In genomic region chr15:64023770-64024719, GRCm38 (mm10) we compare ENCODE assay signal across 8 mouse cellular contexts. TPM values are rescaled to one million over a fixed set of nuclear protein-coding genes. Genes with fewer than 3 reads are reported as not detected.
A peak's percentile ranks its signal among the peaks of the same experiment; 100 is the strongest.
DNase-seq lines count a peak whose midpoint lies in the region; ATAC-seq and TF ChIP-seq lines count a peak whose summit lies in the region.

No protein-coding gene starts in this region.

- H3K4me2 ChIP-seq in forebrain, embryonic 12.5 days = peak overlapping the region; percentile 30
- H3K4me2 ChIP-seq in intestine, embryonic 15.5 days (replicated peaks) = 0 out of 2 replicates have a peak overlapping the region, but pooled peaks have one; percentile 28

- DNase-seq in liver, adult 2 months (ENCODE audit: extremely low read depth, low read depth, low spot score) = peak; percentile 44
- no peak for DNase-seq in liver
- peak; percentile 48 to 57 for DNase-seq in lung, postnatal 4 days
- peak; percentile 76 to 88 for DNase-seq in thymus, adult 18-20 months
- no peak for DNase-seq in adrenal gland, adult 18-20 months (ENCODE audit: low spot score in 2 of 2)
- DNase-seq in layer of hippocampus, adult 2 months (ENCODE audit: low spot score in 2 of 2) = no peak

- peak overlapping the region; percentile 42 for H3K27ac ChIP-seq in liver, adult 2 months (replicated peaks; ENCODE audit: insufficient read depth, low read depth, low read length)
- H3K27ac ChIP-seq in forebrain, embryonic 12.5 days = peak overlapping the region; percentile 36
- no peak overlapping the region for H3K27ac ChIP-seq in intestine, embryonic 15.5 days
- H3K27ac ChIP-seq in layer of hippocampus, adult 2 months = no peak overlapping the region

- peak; percentile 79 for ATAC-seq in forebrain, embryonic 12.5 days (ENCODE audit: low FRiP score)
- ATAC-seq in intestine, embryonic 15.5 days = 0 out of 2 replicates have a peak, but pooled peaks have one; percentile 32

- no peaks in the 10 kb centered on the region for H3K79me2 ChIP-seq in liver, adult 2 months (ENCODE audit: control insufficient read depth, insufficient read depth, low read length)

- H3K9me3 ChIP-seq in forebrain, embryonic 12.5 days = no peaks in the 10 kb centered on the region
- no peaks in the 10 kb centered on the region for H3K9me3 ChIP-seq in intestine, embryonic 15.5 days

- WGBS in liver, adult 2 months = 58% methylated on average over 13 of the region's 13 CpGs
- 14% methylated on average over 13 of the region's 13 CpGs for WGBS in forebrain, embryonic 12.5 days
- 49% methylated on average over 13 of the region's 13 CpGs for WGBS in intestine, embryonic 15.5 days

- no peak for TF ChIP-seq CTCF in liver, adult 2 months (IDR thresholded peaks at IDR 0.05; ENCODE audit: low read depth, low read length)
- no peak for TF ChIP-seq CTCF in layer of hippocampus, adult 2 months (conservative IDR thresholded peaks at IDR 0.05)

- H3K4me3 ChIP-seq in liver, adult 2 months (ENCODE audit: insufficient read depth, low read depth, low read length) = peak overlapping the region; percentile 10; the same call in 1 of the 2 replicates
- H3K4me3 ChIP-seq in forebrain, embryonic 12.5 days (replicated peaks) = no peak overlapping the region; the same call in 1 of the 2 replicates
- no peak overlapping the region for H3K4me3 ChIP-seq in intestine, embryonic 15.5 days (replicated peaks)
- H3K4me3 ChIP-seq in layer of hippocampus, adult 2 months = no peak overlapping the region; the same call in 1 of the 2 replicates

- no peak for TF ChIP-seq POLR2A in liver, adult 2 months (IDR thresholded peaks at IDR 0.05; ENCODE audit: extremely low read depth, insufficient read depth, low read length)

- no peaks in the 10 kb centered on the region for H3K36me3 ChIP-seq in liver, adult 2 months (ENCODE audit: control insufficient read depth, insufficient read depth, low read length)
- H3K36me3 ChIP-seq in forebrain, embryonic 12.5 days (replicated peaks) = no peaks in the 10 kb centered on the region
- no peaks in the 10 kb centered on the region for H3K36me3 ChIP-seq in intestine, embryonic 15.5 days

- no peaks in the 10 kb centered on the region for H3K27me3 ChIP-seq in liver, adult 2 months (ENCODE audit: control insufficient read depth, insufficient read depth, low read length)
- no peaks in the 10 kb centered on the region for H3K27me3 ChIP-seq in forebrain, embryonic 12.5 days
- no peaks in the 10 kb centered on the region for H3K27me3 ChIP-seq in intestine, embryonic 15.5 days (replicated peaks)

- H3K4me1 ChIP-seq in liver, adult 2 months (ENCODE audit: control insufficient read depth, insufficient read depth, low read length) = no peaks in the 10 kb centered on the region
- H3K4me1 ChIP-seq in forebrain, embryonic 12.5 days = peaks cover 26% of the 10 kb centered on the region
- H3K4me1 ChIP-seq in intestine, embryonic 15.5 days (replicated peaks) = peaks cover 20% of the 10 kb centered on the region; the same call in 1 of the 2 replicates

- H3K9ac ChIP-seq in liver, adult 2 months (ENCODE audit: low read depth, low read length) = no peak overlapping the region
- H3K9ac ChIP-seq in forebrain, embryonic 12.5 days = no peak overlapping the region
- no peak overlapping the region for H3K9ac ChIP-seq in intestine, embryonic 15.5 days

RNA-seq across cellular contexts. Expression of gene Fam49b, which starts 36.2 kb away (rescaled TPM):
- total RNA-seq in liver, adult 2 months (2014; rRNA removed) = 15.4 and 17.1 TPM in 2 replicates
- 2.7 and 4.9 TPM in 2 replicates for polyA plus RNA-seq in liver, adult 2 months (2012; rRNA removed)
- 101 and 106 TPM in 2 replicates for polyA plus RNA-seq in forebrain, embryonic 12.5 days (2016; fragmentation: Nextera tagmentation; extraction: Ambion mirVana)
- 57.3 and 61.4 TPM in 2 replicates for polyA plus RNA-seq in intestine, embryonic 15.5 days (2015; fragmentation: Nextera tagmentation; extraction: Ambion mirVana)
- 10 to 100 TPM; 33.6 to 36.0 TPM for total RNA-seq in adrenal gland, adult 18-20 months (2021)
- total RNA-seq in layer of hippocampus, adult 2 months (2021) = 100 to 1,000 TPM; 123 to 125 TPM

Comparison
In these comparisons a context has a peak if more than half of its experiments do, and no peak if none do; other contexts are left out.
1. DNase-seq: peak in liver, adult 2 months (single experiment), lung, postnatal 4 days (2 of 2) and thymus, adult 18-20 months (2 of 2); none in liver (single experiment), adrenal gland, adult 18-20 months (0 of 2) and layer of hippocampus, adult 2 months (0 of 2).
2. H3K27ac ChIP-seq: peak in liver, adult 2 months (single experiment) and forebrain, embryonic 12.5 days (single experiment); none in intestine, embryonic 15.5 days (single experiment) and layer of hippocampus, adult 2 months (single experiment).